Mouse (Mus musculus) hindbrain, embryonic 16.5 days (tissue): Measurements from ENCODE around the gene Defb13. TPM values are rescaled to one million over a fixed set of nuclear protein-coding genes. Genes with fewer than 3 reads are reported as not detected.

Experiments
- ATAC-seq: fragments of 200-750 bp; cut with Nextera tagmentation; 2 replicates; pipeline ENCODE4 v1.8.0; 2017; ENCODE audit warnings: moderate TSS enrichment, moderate library complexity
- H3K27ac ChIP-seq: fragments of 300-500 bp; sonication (generic); 2 replicates; pipeline ENCODE4 v1.5.1; 2014; ENCODE audit warnings: low read depth, mild to moderate bottlenecking, control low read depth, low read length, moderate library complexity
- H3K27me3 ChIP-seq: fragments of 300-500 bp; sonication (generic); replicated peaks from 2 replicates; pipeline ENCODE4 v1.6.1; 2014; ENCODE audit warnings: low read length; ENCODE audit not compliant: control insufficient read depth, insufficient read depth
- H3K36me3 ChIP-seq: fragments of 300-500 bp; sonication (generic); 2 replicates; pipeline ENCODE4 v1.6.1; 2014; ENCODE audit warnings: mild to moderate bottlenecking, low read length, moderate library complexity, mixed read lengths; ENCODE audit not compliant: control insufficient read depth, insufficient read depth
- H3K4me1 ChIP-seq: fragments of 300-500 bp; sonication (generic); 2 replicates; pipeline ENCODE4 v1.6.1; 2014; ENCODE audit warnings: low read depth, low read length; ENCODE audit not compliant: control insufficient read depth, insufficient read depth
- H3K4me2 ChIP-seq: fragments of 300-500 bp; sonication (generic); 2 replicates; pipeline ENCODE4 v1.6.1; 2014; ENCODE audit warnings: mild to moderate bottlenecking, low read length, control low read depth, moderate library complexity
- H3K4me3 ChIP-seq: fragments of 300-500 bp; sonication (generic); 2 replicates; pipeline ENCODE4 v1.5.1; 2014; ENCODE audit warnings: mild to moderate bottlenecking, low read length, control low read depth, moderate library complexity
- H3K9ac ChIP-seq: fragments of 300-500 bp; sonication (generic); 2 replicates; pipeline ENCODE4 v1.6.1; 2014; ENCODE audit warnings: low read depth, mild to moderate bottlenecking, control low read depth, low read length, moderate library complexity
- H3K9me3 ChIP-seq: fragments of 300-500 bp; sonication (generic); 2 replicates; pipeline ENCODE4 v1.6.1; 2014; ENCODE audit warnings: mild to moderate bottlenecking, low read length, moderate library complexity; ENCODE audit not compliant: control insufficient read depth
- WGBS: fragments of 180-500 bp; shearing (Covaris S2); extraction: QIAGEN DNeasy Blood & Tissue Kit; methylation state at CpG from one replicate; pipeline ENCODE4 v1.1.7; 2014; 5-methylcytosine and 5-hydroxymethylcytosine counted together
- polyA plus RNA-seq: library from polyadenylated mRNA; unstranded; fragments of >200 nt; fragmentation: Nextera tagmentation; extraction: Ambion mirVana; gene quantifications from 2 replicates; pipeline ENCODE4 v1.2.1, GENCODE M21; 2015

The Defb13 gene
- polyA plus RNA-seq, 1 experiment from 2014 or later, result not detected

DNA sequence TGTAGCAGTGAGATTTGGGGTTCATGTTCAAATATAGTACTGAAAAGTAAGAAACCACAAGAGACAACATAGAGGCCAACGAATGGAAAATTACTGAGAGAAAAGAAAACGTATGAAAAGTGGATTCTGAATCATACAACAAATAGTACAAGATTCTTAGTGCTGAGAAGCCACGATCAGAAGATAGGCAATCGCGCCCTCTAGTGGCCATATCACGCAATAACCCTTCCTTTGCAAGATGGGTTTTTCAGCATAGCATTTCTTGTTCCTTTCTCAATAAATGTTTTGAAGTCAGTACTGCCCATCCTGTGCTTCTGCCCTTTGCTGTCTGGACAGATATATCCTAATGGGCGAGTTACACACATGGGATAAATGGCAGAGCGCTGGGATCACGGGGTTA lies 8.8 kb downstream of the Defb13 start:
- ATAC-seq, result peak; percentile 50; the same call in 1 of the 2 replicates
- H3K27ac ChIP-seq, result no peak overlapping the region
- H3K4me3 ChIP-seq, result no peak overlapping the region
- no peaks in the 10 kb centered on the region for H3K27me3 ChIP-seq
- no peak overlapping the region for H3K9ac ChIP-seq
- WGBS, result 8% methylated on average over 9 of the region's 9 CpGs
- no peaks in the 10 kb centered on the region for H3K36me3 ChIP-seq
- H3K9me3 ChIP-seq, result no peaks in the 10 kb centered on the region
- no peaks in the 10 kb centered on the region for H3K4me1 ChIP-seq
- H3K4me2 ChIP-seq, result no peak overlapping the region

DNA sequence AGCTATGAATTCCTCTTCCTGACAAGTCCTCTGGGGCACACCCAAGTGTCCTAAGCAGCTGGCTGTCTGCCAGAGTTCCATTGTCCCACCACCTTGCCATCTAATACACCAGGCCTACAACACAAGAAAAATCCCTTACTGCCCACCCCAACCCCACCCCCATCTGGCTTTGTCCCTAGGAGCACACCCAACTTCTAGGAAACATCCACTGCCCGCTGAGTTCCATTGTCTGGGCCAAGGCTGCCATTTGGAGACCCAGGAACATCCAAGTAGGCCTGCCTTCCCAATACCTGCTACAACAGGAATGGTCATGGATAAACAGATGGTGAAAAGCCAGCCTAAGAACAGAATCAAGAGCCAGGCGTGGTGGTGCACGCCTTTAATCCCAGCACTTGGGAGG lies 9.8 kb downstream of the Defb13 start:
- no peak overlapping the region for H3K9ac ChIP-seq
- no peaks in the 10 kb centered on the region for H3K4me1 ChIP-seq
- H3K36me3 ChIP-seq, result no peaks in the 10 kb centered on the region
- no peak overlapping the region for H3K4me3 ChIP-seq
- no peak for ATAC-seq
- no peaks in the 10 kb centered on the region for H3K9me3 ChIP-seq
- no peak overlapping the region for H3K4me2 ChIP-seq
- 85% methylated on average over 3 of the region's 3 CpGs for whole genome bisulfite sequencing
- H3K27me3 ChIP-seq, result no peaks in the 10 kb centered on the region
- H3K27ac ChIP-seq, result no peak overlapping the region

DNA sequence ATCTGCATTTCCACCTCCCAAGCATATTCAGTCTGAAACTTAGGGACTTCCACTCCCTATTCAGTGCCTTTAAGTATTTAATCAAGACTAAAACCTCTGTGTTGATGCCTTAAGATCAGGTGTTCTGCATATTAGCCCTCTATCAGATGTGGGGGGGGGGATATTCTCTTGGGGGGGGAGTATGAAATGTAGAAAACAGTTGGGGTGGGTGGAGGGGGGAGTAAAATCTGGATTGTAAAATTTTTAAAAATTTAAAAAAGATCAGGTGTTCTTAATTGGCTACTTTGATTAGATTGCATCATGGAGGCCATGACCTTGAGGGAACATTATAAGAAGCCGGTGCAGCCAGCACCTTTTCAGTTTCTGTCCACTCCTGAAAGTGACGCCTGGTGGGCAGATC lies 11.9 kb downstream of the Defb13 start, which contains the start of gene Fam90a1a:
TSS of gene Fam90a1a (plus strand) at position 301 of the 400 bp plus-strand sequence.
- H3K9ac ChIP-seq, result no peak within 1 kb of the TSS
- no peaks in the 10 kb centered on the region for H3K4me1 ChIP-seq
- ATAC-seq, result no peak
- H3K27ac ChIP-seq, result no peak within 1 kb of the TSS
- H3K36me3 ChIP-seq, result no peaks in the 10 kb centered on the region
- H3K4me2 ChIP-seq, result no peak within 1 kb of the TSS
- H3K27me3 ChIP-seq, result no peaks in the 10 kb centered on the region
- H3K9me3 ChIP-seq, result no peaks in the 10 kb centered on the region
- no peak within 1 kb of the TSS for H3K4me3 ChIP-seq
- 93% methylated on average over 2 of the region's 2 CpGs for WGBS

DNA sequence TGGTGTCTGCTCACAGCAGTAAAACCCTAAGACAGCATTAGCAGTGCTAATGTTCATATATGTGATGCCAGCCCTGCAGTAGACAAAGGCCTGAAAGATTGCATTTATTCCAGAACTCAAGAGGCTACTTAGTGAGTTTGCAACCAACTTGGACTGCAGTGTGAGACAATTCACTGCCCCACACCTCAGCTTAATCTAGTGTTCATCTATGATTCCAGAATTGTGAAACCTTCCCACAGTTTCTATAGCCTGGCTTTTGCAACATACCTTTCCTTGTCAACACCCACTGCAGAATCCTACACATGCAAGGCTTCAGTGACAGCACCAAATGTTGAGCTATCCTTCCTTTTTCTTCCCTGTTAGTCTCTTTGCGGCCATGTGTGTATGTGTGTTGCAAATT lies 20.1 kb downstream of the Defb13 start:
- Histone ChIP-seq H3K9ac (no peak overlapping the region), H3K4me2 (no peak overlapping the region), H3K4me1 (no peaks in the 10 kb centered on the region), H3K36me3 (no peaks in the 10 kb centered on the region), H3K9me3 (no peaks in the 10 kb centered on the region), H3K27ac (no peak overlapping the region), H3K27me3 (no peaks in the 10 kb centered on the region), H3K4me3 (no peak overlapping the region)
- ATAC-seq, result no peak
- 77% methylated on average over 1 of the region's 1 CpGs for WGBS

DNA sequence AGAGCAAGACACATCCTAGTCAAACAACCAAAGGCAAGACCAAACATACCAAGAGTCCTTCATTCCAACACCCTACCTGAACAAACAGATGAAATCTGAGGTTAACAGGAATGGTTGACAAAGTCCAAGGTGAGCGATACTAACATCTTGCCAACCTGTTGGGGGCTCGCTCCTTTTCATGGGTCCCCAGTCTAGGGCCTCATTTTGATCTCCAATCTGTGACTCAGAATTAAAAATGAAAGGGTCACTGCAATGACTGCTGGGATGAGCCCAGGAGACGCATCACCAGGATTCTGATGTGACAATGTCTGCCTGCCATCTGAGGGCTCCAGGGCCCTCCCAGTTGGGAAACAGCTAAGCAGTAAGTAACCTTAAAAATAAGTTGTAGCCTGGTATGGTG lies 22.9 kb downstream of the Defb13 start, which contains the start of gene Ccdc70:
TSS of gene Ccdc70 (plus strand) at position 301 of the 400 bp plus-strand sequence.
- WGBS, result 98% methylated on average over 3 of the region's 3 CpGs
- no peak within 1 kb of the TSS for H3K27ac ChIP-seq
- no peak within 1 kb of the TSS for H3K4me3 ChIP-seq
- H3K4me2 ChIP-seq, result no peak within 1 kb of the TSS
- ATAC-seq, result no peak
- H3K36me3 ChIP-seq, result no peaks in the 10 kb centered on the region
- H3K9me3 ChIP-seq, result no peaks in the 10 kb centered on the region
- no peaks in the 10 kb centered on the region for H3K27me3 ChIP-seq
- no peak within 1 kb of the TSS for H3K9ac ChIP-seq
- no peaks in the 10 kb centered on the region for H3K4me1 ChIP-seq

DNA sequence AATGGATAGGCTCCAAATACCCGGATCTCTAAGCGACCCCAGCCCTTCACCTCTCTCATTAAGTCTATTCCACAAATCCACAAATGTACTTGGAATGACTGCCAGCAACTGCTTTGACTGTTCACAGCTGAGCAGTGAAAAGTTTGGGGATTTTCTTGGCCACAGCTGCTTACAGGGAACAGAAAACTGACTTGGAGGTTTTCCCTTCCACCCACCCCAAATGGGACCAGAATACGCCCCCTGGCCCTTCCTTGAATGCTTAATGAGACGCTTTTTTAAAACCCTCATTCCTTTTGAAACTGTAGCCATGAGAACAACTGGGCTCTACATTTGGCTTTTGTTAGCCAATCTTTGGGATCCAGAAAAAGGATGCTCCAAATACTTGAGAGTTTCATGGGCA lies 31.6 kb downstream of the Defb13 start:
- H3K27ac ChIP-seq, result no peak overlapping the region
- H3K27me3 ChIP-seq, result no peaks in the 10 kb centered on the region
- no peaks in the 10 kb centered on the region for H3K36me3 ChIP-seq
- 57% methylated on average over 4 of the region's 4 CpGs for WGBS
- H3K9ac ChIP-seq, result no peak overlapping the region
- H3K4me2 ChIP-seq, result no peak overlapping the region
- H3K4me1 ChIP-seq, result no peaks in the 10 kb centered on the region; the same call in 1 of the 2 replicates
- H3K9me3 ChIP-seq, result no peaks in the 10 kb centered on the region
- no peak overlapping the region for H3K4me3 ChIP-seq
- peak; percentile 71 for ATAC-seq

DNA sequence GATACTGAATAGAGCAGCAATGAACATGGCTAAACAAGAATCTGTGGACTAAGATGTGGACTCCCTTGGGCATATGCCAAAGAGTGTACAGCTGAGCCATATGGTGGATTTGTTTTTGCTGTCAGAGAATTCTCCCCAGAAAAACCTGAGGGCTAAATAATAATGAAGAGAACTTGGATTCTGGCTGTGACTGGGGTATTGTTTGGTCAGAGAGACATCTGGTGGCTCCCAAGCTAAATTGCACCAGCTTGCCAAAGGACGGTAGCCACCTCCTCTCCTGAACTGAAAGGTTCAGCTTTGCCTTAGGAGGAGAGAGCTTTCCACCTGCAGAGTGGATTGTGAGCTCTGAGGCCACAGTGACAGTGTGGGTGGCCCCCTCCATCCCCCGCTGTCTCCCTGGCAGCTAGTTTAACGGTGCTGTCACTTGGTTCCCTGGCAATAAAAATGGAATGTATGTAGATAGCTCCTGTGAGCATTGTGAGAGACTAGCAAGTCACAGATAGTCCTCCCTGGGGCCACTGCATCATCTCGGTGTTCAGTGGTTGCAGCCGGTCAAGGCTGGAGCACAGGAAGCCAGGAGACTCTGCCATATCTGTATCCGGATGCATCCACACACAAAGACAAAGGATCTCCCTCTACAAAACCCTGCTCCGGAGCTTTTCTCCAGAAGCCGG lies 35.2 kb downstream of the Defb13 start:
- Histone ChIP-seq H3K9me3 (no peaks in the 10 kb centered on the region), H3K36me3 (no peaks in the 10 kb centered on the region), H3K27ac (no peak overlapping the region), H3K27me3 (no peaks in the 10 kb centered on the region), H3K9ac (0 out of 2 replicates have a peak overlapping the region, but pooled peaks have one; percentile 17), H3K4me3 (no peak overlapping the region), H3K4me1 (no peaks in the 10 kb centered on the region; the same call in 1 of the 2 replicates), H3K4me2 (peak overlapping the region; percentile 6; the same call in 1 of the 2 replicates)
- ATAC-seq, result peak; percentile 95
- WGBS, result 46% methylated on average over 8 of the region's 8 CpGs

DNA sequence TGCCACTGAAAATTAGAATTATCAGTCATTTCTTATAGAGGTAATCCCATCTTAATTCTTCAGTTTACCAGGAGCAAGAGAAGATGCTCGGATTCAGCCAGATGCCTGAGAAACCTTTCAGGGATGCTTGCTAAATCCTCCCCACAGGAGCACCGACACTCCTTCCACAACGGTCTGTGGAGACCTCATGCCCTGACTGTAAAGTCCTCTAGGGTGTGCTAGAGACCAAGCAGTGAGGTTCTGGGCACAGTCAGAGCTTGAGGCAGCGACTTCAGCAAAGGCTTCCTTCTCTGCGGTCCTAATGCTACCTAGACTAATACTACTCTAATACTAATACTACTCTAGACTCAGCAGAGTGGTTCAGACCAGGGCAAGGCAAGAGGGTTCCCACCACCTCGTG lies 45.6 kb downstream of the Defb13 start:
- ATAC-seq, result peak; percentile 91
- H3K9ac ChIP-seq, result no peak overlapping the region
- no peak overlapping the region for H3K4me2 ChIP-seq
- H3K27ac ChIP-seq, result no peak overlapping the region
- no peak overlapping the region for H3K4me3 ChIP-seq
- no peaks in the 10 kb centered on the region for H3K9me3 ChIP-seq
- H3K27me3 ChIP-seq, result no peaks in the 10 kb centered on the region
- no peaks in the 10 kb centered on the region for H3K36me3 ChIP-seq
- H3K4me1 ChIP-seq, result no peaks in the 10 kb centered on the region
- 25% methylated on average over 6 of the region's 6 CpGs for whole genome bisulfite sequencing

DNA sequence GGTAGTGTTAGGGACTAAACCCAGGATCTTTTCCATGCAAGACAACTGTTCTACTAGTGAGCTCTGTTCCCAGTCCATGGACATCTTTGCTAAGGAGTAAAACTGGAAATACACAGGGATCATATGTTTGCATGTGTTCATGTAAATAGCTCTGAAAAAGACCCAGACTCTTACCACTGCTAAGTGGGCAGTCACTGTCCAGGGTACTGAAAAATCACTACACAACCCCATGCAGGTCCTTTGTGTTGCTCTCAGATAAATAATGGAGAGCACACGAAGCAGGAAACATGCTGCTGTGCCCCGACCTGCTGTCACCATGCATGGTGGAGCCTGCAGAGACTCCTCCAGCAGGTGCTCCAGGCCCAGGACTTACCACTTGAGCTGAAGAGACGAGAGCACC lies 48.6 kb downstream of the Defb13 start:
- no peak for ATAC-seq
- WGBS, result 54% methylated on average over 3 of the region's 3 CpGs
- no peaks in the 10 kb centered on the region for H3K4me1 ChIP-seq

More for the DNA sequence above, 48.6 kb downstream of the Defb13 start:
- Histone ChIP-seq H3K4me2 (no peak overlapping the region), H3K9me3 (no peaks in the 10 kb centered on the region), H3K4me3 (no peak overlapping the region), H3K27ac (no peak overlapping the region), H3K9ac (no peak overlapping the region), H3K27me3 (no peaks in the 10 kb centered on the region), H3K36me3 (no peaks in the 10 kb centered on the region)
